Mouse (Mus musculus) CD8-positive naive resting alpha-beta T cell, adult 57 days (primary cell): ENCODE results near the gene 2410141K09Rik. TPM values are rescaled to one million over a fixed set of nuclear protein-coding genes. Genes with fewer than 3 reads are reported as not detected.

Experiments used
- total RNA-seq: library from RNA; stranded (reverse); gene quantifications from one replicate; pipeline ENCODE4 v1.2.4, GENCODE M21; 2023

Gene 2410141K09Rik
- total RNA-seq = not detected

GRCm38 (mm10) chr13:66441018-66441417 lies at the start of gene 2410141K09Rik:
TSS of gene 2410141K09Rik (minus strand) at chr13:66441118.

Other genes starting within 250 kb of the 2410141K09Rik start
- not detected for gene Gm10772, start 213.5 kb downstream of the 2410141K09Rik start, total RNA-seq